Mouse (Mus musculus) layer of hippocampus, adult 2 months (tissue): ENCODE data around the gene Lsm6. TPM values are rescaled to one million over a fixed set of nuclear protein-coding genes. Genes with fewer than 3 reads are reported as not detected.

ENCODE experiments used
- DNase-seq, 2 experiments: peaks; one replicate each; pipeline ENCODE4 v3.0.0; 2022; ENCODE audit warnings: low spot score in 2 of 2
- H3K27ac ChIP-seq: fragments of 200-600 bp; 2 replicates; pipeline ENCODE4 v1.8.1; 2022
- H3K4me3 ChIP-seq: fragments of 200-600 bp; 2 replicates; pipeline ENCODE4 v1.8.1; 2022; ENCODE audit warnings: mild to moderate bottlenecking
- CTCF ChIP-seq: fragments of 200-600 bp; conservative IDR thresholded peaks from 2 replicates; pipeline ENCODE4 v1.8.1; 2022; ENCODE audit warnings: antibody characterized with exemption, mild to moderate bottlenecking, moderate library complexity
- total RNA-seq, 2 experiments: library from RNA; stranded (reverse); gene quantifications; 2 replicates each; pipeline ENCODE4 v1.2.3; 2021

Gene Lsm6
- total RNA-seq, 2 experiments from 2014 or later: 42.6 to 47.6 TPM

DNA sequence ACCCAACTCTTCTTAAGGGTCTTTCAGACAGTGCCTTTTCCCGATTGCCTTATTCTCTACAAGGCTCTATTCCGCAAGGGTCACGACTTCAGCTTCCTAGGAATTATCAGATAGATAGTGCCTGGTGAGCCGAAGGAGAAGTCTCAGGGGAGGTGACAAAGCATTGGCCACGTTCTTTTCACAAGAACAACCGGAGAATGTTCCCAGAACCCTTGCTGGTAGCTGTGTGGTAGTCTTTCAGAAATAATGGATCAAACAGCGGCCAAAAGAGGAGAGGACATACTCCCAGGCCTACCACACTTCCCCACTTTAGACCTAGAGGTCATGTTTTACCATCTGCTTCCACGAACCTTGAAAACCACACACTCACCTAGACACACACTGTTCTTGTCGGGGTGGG is 44.1 kb downstream of the Lsm6 start:
- no peak for TF ChIP-seq CTCF
- no peak for DNase-seq
- H3K4me3 ChIP-seq: no peak overlapping the region
- no peak overlapping the region for H3K27ac ChIP-seq

GRCm38 (mm10) chr8:78771256-78771655 is 49.7 kb downstream of the Lsm6 start:
- TF ChIP-seq CTCF: no peak
- Histone ChIP-seq H3K27ac (no peak overlapping the region), H3K4me3 (no peak overlapping the region)
- DNase-seq: no peak

DNA sequence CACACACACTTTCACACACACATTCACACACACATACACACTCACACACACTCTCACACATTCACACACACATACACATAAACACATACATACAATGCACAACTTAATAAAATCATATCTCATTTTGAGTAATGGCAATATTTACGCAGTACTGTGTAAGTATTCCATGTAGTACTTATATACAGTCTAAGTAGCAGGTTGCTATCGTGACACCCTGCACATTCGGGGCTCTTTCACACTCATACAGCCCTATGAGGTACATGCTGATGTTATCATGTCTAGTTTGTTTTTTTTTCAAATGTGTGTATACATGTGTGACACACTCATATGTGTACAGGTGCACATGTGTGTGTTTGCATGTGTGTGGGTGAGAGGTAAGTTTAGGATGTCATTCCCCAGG is 50.4 kb downstream of the Lsm6 start:
- no peak for TF ChIP-seq CTCF
- Histone ChIP-seq H3K4me3 (no peak overlapping the region), H3K27ac (no peak overlapping the region)
- DNase-seq: no peak

GRCm38 (mm10) chr8:78765556-78765955 is 55.4 kb downstream of the Lsm6 start:
- TF ChIP-seq CTCF: no peak
- H3K27ac ChIP-seq: no peak overlapping the region
- no peak for DNase-seq
- no peak overlapping the region for H3K4me3 ChIP-seq

DNA sequence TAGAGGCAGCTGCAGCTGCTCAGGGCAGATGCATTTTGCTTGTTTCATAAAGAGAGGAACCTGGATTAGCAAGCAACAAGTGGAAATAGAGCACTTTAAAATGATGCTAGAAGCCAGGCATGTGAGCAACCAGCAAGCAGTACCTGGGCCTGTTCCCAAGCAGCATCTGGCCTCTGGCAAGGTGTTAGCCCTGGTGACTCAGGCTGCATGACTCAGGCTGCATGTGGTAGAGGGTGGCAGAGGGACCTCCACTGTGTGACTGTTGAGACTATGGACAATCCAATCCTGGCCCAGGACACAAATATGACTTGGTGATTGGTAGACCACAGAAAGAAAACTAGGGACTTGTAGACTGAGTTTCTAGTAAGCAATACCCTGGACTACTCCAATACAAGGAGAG is 56.0 kb downstream of the Lsm6 start:
- DNase-seq: no peak
- Histone ChIP-seq H3K27ac (no peak overlapping the region), H3K4me3 (no peak overlapping the region)
- TF ChIP-seq CTCF: no peak

- DNase-seq: no peak
- Histone ChIP-seq H3K4me3 (no peak overlapping the region), H3K27ac (no peak overlapping the region)
- TF ChIP-seq CTCF: no peak
Measured at GRCm38 (mm10) chr8:78759139-78759538, 61.8 kb downstream of the Lsm6 start.

GRCm38 (mm10) chr8:78754986-78755385 is 66.0 kb downstream of the Lsm6 start:
- TF ChIP-seq CTCF: no peak
- Histone ChIP-seq H3K27ac (no peak overlapping the region), H3K4me3 (no peak overlapping the region)
- no peak for DNase-seq

Other genes with a start within 250 kb of the Lsm6 start
- gene Zfp827, start 207.3 kb upstream of the Lsm6 start, total RNA-seq: 10 to 100 TPM; 32.3 to 33.5 TPM